Mouse (Mus musculus) bone marrow macrophage, adult 2 months (primary cell): Measurements from ENCODE around the gene Them4. TPM values are rescaled to one million over a fixed set of nuclear protein-coding genes. Genes with fewer than 3 reads are reported as not detected.
"Not testable (repeated sequence)": the region's sequence is repeated elsewhere in the genome, so short reads cannot be mapped to it uniquely, and the experiment has no call there.

Experiments used
- H3K27ac ChIP-seq: 2 replicates; pipeline ENCODE4 v1.5.1; 2012; ENCODE audit warnings: low read depth, low read length; ENCODE audit not compliant: insufficient read depth
- H3K4me1 ChIP-seq: 2 replicates; pipeline ENCODE4 v1.6.1; 2012; ENCODE audit warnings: low read length; ENCODE audit not compliant: control insufficient read depth, insufficient read depth
- H3K4me3 ChIP-seq: 2 replicates; pipeline ENCODE4 v1.5.1; 2012; ENCODE audit warnings: mild to moderate bottlenecking, low read length, moderate library complexity; ENCODE audit not compliant: insufficient read depth
- CTCF ChIP-seq: IDR thresholded peaks from 2 replicates; pipeline ENCODE4 v1.5.1; 2012; ENCODE audit warnings: low read depth, mild to moderate bottlenecking, low read length, moderate library complexity
- POLR2A ChIP-seq: IDR thresholded peaks from 2 replicates; pipeline ENCODE4 v1.6.1; 2012; ENCODE audit warnings: mild to moderate bottlenecking, low read depth, low read length, borderline replicate concordance
- polyA plus RNA-seq: library from polyadenylated mRNA; stranded (reverse); fragments of >200 nt; gene quantifications from 2 replicates; pipeline ENCODE4 v1.2.4, GENCODE M21; 2012; ENCODE audit not compliant: missing spikeins, insufficient read depth, insufficient read length

Them4 gene
- polyA plus RNA-seq, result 3.8 and 4.1 TPM in 2 replicates

DNA sequence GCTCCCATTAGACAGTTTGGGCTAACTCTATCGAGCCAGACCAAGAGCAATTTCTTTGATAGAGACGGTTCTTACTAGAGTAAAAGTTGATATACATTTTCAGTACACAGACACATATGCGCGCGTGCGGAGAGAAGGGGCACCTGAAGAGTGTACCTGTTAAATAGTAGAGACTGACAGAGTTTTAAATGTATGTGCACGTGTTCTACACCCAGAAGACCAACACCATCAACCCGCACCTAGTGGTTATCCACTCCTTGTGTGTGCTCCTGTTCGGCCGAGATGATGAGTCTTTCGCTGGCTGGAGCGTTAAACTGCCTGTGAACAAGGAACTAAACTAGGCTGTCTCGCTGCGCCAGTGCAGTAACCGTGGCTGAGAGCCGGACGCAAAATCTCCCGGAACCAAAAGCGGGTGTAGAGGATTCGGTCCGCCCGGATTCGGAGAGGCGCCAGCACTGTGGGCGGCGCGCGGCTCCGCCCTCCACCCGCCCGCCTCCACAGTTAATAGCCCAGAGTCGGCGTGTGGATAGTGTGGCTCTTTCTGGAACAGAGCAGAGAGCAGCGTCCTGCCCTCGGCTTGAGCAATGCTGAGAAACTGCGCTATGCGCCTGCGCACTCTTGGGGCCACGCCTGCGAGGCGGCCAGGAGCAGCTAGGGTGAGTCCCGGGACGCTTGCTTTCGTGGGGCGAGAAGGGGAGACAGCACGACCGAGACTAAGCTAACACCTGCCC is at the start of gene Them4:
TSS of gene Them4 (plus strand) at position 457 of the 731 bp plus-strand sequence.
- TF ChIP-seq CTCF (no peak), POLR2A (0 out of 2 replicates have a peak, but pooled peaks have one; percentile 44)
- Histone ChIP-seq H3K27ac (peak within 1 kb of the TSS; percentile 47), H3K4me3 (peak within 1 kb of the TSS; percentile 79), H3K4me1 (peaks cover 9% of the 10 kb centered on the region)

- H3K4me3 ChIP-seq, result no peak overlapping the region
- H3K27ac ChIP-seq, result no peak overlapping the region
- TF ChIP-seq CTCF (no peak), POLR2A (no peak)
- H3K4me1 ChIP-seq, result no peaks in the 10 kb centered on the region
Measured at GRCm38 (mm10) chr3:94260598-94260997, 49.3 kb upstream of the Them4 start.

GRCm38 (mm10) chr3:94263736-94264135 is 46.2 kb upstream of the Them4 start, which contains the start of gene Gm4778:
Gene Gm4778 (plus strand): TSS chr3:94264036.
- H3K27ac ChIP-seq, H3K4me1 ChIP-seq, H3K4me3 ChIP-seq: not testable (repeated sequence)

DNA sequence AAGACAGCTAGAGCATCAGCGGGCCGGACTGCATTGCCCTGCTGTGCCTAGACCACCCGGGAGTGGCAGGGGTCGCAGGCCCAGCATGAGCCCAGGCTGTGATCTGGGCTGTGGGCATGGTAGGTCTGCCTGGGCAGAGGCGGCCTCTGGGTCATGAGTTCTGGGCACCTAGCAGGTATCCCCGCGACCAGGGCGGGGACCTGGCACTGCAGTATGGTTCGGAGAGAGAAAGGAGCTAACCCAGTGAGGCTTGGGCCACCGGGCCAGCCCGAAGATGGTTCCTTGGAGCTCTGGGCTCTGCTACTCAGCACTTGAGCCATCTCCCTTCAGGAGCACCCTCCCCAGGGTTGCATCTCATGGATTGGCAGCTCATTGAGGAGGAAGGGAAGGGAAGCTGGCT is 33.9 kb upstream of the Them4 start:
- no peak overlapping the region for H3K27ac ChIP-seq
- no peaks in the 10 kb centered on the region for H3K4me1 ChIP-seq
- TF ChIP-seq POLR2A (no peak), CTCF (no peak)
- no peak overlapping the region for H3K4me3 ChIP-seq

DNA sequence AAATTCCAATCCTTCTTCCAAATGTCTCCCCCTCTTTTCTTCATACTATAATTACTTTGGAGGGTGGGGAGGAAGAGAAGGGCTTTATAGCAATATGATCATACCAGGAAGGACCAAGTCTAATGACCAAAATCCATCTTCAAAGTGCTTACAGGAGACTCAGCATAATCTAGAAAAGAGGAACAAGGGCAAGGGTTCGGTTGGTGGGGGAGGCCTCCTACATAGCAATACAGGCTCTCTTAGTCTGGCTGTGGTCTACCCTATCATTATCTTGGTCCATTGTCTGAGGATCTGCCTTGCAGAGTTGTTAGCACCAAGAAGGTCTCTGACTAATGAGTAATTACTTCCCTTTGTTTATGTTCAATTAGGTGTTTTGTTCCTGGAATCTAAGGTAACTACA is 4.4 kb upstream of the Them4 start:
- no peak overlapping the region for H3K27ac ChIP-seq
- H3K4me3 ChIP-seq, result no peak overlapping the region
- H3K4me1 ChIP-seq, result peaks cover 3% of the 10 kb centered on the region; the same call in 1 of the 2 replicates
- no peak for TF ChIP-seq POLR2A
- TF ChIP-seq CTCF, result no peak

- H3K4me1 ChIP-seq, result peaks cover 9% of the 10 kb centered on the region
- no peak overlapping the region for H3K27ac ChIP-seq
- no peak for TF ChIP-seq POLR2A
- TF ChIP-seq CTCF, result no peak
- H3K4me3 ChIP-seq, result no peak overlapping the region
Measured at GRCm38 (mm10) chr3:94306975-94307374, 2.9 kb upstream of the Them4 start.

DNA sequence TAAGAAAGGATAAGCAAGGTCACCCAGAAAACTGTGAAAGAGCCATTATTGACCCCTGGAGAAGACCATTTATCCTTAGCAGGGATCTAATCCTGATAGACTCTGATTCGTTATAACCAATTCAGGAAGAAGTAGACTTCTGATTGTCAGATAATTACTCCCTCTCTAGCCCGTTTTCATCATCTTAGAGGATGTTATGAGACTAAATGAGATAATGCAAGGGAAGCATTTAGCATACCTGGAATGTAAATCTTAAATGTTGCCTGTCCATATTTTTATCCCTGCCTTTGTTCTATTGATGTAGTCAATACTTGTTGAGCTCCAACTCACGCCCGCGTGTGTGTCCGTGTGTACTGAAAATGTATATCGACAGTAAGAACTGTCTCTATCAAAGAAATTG is 602 bp downstream of the Them4 start:
- no peak for TF ChIP-seq POLR2A
- no peak for TF ChIP-seq CTCF
- Histone ChIP-seq H3K4me3 (peak overlapping the region; percentile 79), H3K4me1 (peaks cover 12% of the 10 kb centered on the region), H3K27ac (peak overlapping the region; percentile 47)

DNA sequence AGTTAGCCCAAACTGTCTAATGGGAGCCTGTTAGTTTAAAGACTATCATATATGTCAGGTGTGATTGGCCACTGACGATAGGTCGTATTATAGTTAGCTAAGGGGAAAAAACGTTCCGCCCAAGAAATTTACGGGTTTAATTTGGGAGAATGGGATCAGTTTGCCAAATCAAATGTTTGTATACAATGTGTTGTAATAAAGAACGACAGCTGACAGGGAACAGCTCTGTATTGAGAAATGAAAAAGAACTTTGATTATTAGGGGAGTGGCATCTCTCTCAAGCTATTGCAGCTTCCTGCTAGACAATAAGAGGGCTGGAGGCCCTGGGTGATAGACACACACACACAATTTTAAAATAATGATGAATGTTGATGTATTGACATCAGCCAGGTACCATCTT is 1.0 kb downstream of the Them4 start:
- H3K27ac ChIP-seq, result no peak overlapping the region
- peak overlapping the region; percentile 79 for H3K4me3 ChIP-seq

GRCm38 (mm10) chr3:94311376-94311775 is 1.5 kb downstream of the Them4 start:
- TF ChIP-seq CTCF, result no peak
- no peak for TF ChIP-seq POLR2A
- Histone ChIP-seq H3K4me3 (no peak overlapping the region), H3K27ac (no peak overlapping the region)

More for the DNA sequence above, 1.0 kb downstream of the Them4 start:
- TF ChIP-seq POLR2A (no peak), CTCF (no peak)
- H3K4me1 ChIP-seq, result peaks cover 14% of the 10 kb centered on the region

GRCm38 (mm10) chr3:94328681-94329080 is 18.8 kb downstream of the Them4 start:
- H3K4me3 ChIP-seq, result no peak overlapping the region
- no peak overlapping the region for H3K27ac ChIP-seq
- no peak for TF ChIP-seq POLR2A
- no peak for TF ChIP-seq CTCF
- H3K4me1 ChIP-seq, result no peaks in the 10 kb centered on the region

More at GRCm38 (mm10) chr3:94311376-94311775, 1.5 kb downstream of the Them4 start:
- H3K4me1 ChIP-seq, result peaks cover 14% of the 10 kb centered on the region
